Mouse (Mus musculus): ENCODE measurements at regions not wholly inside any gene's neighbourhood (a gene's known extent, or its start where the extent isn't known, plus 50 kb on each side); places are given as distances from the start of the nearest gene placed in this dataset.

- no peak for TF ChIP-seq CTCF (conservative IDR thresholded peaks at IDR 0.05 in 1 of 2, IDR thresholded peaks at IDR 0.05 in 1 of 2; ENCODE audit: low read depth in 2 of 2, low read length in 2 of 2)
- TF ChIP-seq EP300 (IDR thresholded peaks at IDR 0.05; ENCODE audit: low read length): no peak
- no peak for TF ChIP-seq CHD2 (IDR thresholded peaks at IDR 0.05; ENCODE audit: low read length)
- TF ChIP-seq ETS1 (conservative IDR thresholded peaks at IDR 0.05; ENCODE audit: low read depth, low read length): no peak
Measured at GRCm38 (mm10) chr15:90341261-90341660, 117.2 kb downstream of the Alg10b start.

Measured in CH12.LX (cell line).